Mouse (Mus musculus): ENCODE results near the gene Pold3.

- no peak for TF ChIP-seq CTCF (IDR thresholded peaks at IDR 0.05; ENCODE audit: control insufficient read depth, insufficient read depth, insufficient read length)
- TF ChIP-seq FOSL1 (IDR thresholded peaks at IDR 0.05; ENCODE audit: insufficient read depth, low read length, poor library complexity, severe bottlenecking): peak; percentile 32
- no peak for TF ChIP-seq MAX (IDR thresholded peaks at IDR 0.05)
- TF ChIP-seq CEBPB (IDR thresholded peaks at IDR 0.05; ENCODE audit: low read depth): peak; percentile 47
- TF ChIP-seq MYOD1 (IDR thresholded peaks at IDR 0.05; ENCODE audit: control insufficient read depth, insufficient read length, low read depth): no peak
- TF ChIP-seq USF1 (IDR thresholded peaks at IDR 0.05; ENCODE audit: low read depth): no peak
- no peak for TF ChIP-seq MYOG (IDR thresholded peaks at IDR 0.05; ENCODE audit: control insufficient read depth, extremely low read depth, insufficient read length)
Measured at GRCm38 (mm10) chr7:100157669-100158068, 36.3 kb upstream of the Pold3 start.

All from C2C12 (cell line).